Mouse (Mus musculus): Measurements from ENCODE around the gene Hist1h2bb. TPM values are rescaled to one million over a fixed set of nuclear protein-coding genes. Genes with fewer than 3 reads are reported as not detected.
A peak's percentile ranks its signal among the peaks of the same experiment; 100 is the strongest.
"Not testable (repeated sequence)": the region's sequence is repeated elsewhere in the genome, so short reads cannot be mapped to it uniquely, and the experiment has no call there.

The Hist1h2bb gene
- polyA plus RNA-seq, 1 experiment from 2014 or later = 2.1 TPM

- not testable (repeated sequence) for H3K36me3 ChIP-seq (ENCODE audit: control insufficient read depth, insufficient read depth, low read length); ATAC-seq (ENCODE audit: low FRiP score); DNase-seq (ENCODE audit: low spot score, missing footprints); H3K27ac ChIP-seq (ENCODE audit: low read depth, low read length); H3K4me1 ChIP-seq (ENCODE audit: control insufficient read depth, insufficient read depth, low read length); H3K4me2 ChIP-seq; H3K9me3 ChIP-seq (ENCODE audit: control insufficient read depth, low read length); H3K4me3 ChIP-seq (ENCODE audit: low read depth, low read length); H3K27me3 ChIP-seq (ENCODE audit: control insufficient read depth, insufficient read depth, low read length); H3K9ac ChIP-seq (ENCODE audit: low read length)
- WGBS = 12% methylated on average over 2 of the region's 2 CpGs
Observed at GRCm38 (mm10) chr13:23717593-23718245, 28.8 kb upstream of the Hist1h2bb start.

DNA sequence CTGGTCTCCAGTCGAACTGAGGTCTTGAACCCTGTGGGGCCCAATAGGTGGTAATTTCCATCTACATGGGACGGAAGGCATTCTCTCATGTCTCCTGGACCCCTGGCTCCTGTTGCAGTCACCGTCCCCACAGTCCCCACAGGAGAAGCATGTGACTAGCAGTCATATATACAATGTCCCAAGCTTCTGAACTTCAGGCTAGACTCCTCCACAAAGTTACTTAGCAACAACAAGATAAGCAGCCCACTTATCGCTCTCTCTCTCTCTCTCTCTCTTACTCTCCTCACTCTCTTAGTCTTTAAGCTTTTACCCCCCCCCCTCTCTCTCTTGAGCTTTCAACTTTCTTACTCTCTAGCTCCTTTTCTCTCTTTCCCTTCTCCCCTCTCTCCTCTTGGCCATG lies 22.3 kb upstream of the Hist1h2bb start:
- no peak for DNase-seq (ENCODE audit: low spot score, missing footprints)
- Histone ChIP-seq H3K4me1 (ENCODE audit: control insufficient read depth, insufficient read depth, low read length) (no peaks in the 10 kb centered on the region), H3K9me3 (ENCODE audit: control insufficient read depth, low read length) (no peaks in the 10 kb centered on the region), H3K4me3 (ENCODE audit: low read depth, low read length) (no peak overlapping the region), H3K36me3 (ENCODE audit: control insufficient read depth, insufficient read depth, low read length) (no peaks in the 10 kb centered on the region), H3K9ac (ENCODE audit: low read length) (no peak overlapping the region), H3K27me3 (ENCODE audit: control insufficient read depth, insufficient read depth, low read length) (no peaks in the 10 kb centered on the region), H3K4me2 (no peak overlapping the region), H3K27ac (ENCODE audit: low read depth, low read length) (no peak overlapping the region)
- 87% methylated on average over 4 of the region's 4 CpGs for WGBS
- ATAC-seq (ENCODE audit: low FRiP score) = no peak

DNA sequence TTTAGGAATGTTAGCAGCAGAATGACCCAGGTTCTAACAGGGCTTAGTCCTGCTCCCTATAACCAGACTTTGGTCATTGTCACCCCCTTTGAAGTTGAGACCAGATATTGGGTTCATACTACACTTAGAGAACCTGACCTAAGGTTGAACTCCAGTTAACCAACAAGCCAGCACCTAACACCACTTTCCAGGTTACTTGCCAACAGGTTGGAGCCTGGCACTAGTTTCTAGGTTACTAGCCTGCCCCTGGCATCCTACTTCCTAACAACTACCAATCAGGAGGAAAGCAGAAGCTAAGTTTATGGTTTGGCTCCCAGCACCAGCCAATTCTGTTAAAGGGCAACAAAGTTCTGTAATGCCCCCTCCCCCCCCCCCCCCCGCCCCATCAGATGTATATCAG lies 21.3 kb upstream of the Hist1h2bb start:
- Histone ChIP-seq H3K36me3 (ENCODE audit: control insufficient read depth, insufficient read depth, low read length) (no peaks in the 10 kb centered on the region), H3K27me3 (ENCODE audit: control insufficient read depth, insufficient read depth, low read length) (no peaks in the 10 kb centered on the region), H3K9ac (ENCODE audit: low read length) (no peak overlapping the region), H3K9me3 (ENCODE audit: control insufficient read depth, low read length) (no peaks in the 10 kb centered on the region), H3K4me3 (ENCODE audit: low read depth, low read length) (no peak overlapping the region), H3K4me1 (ENCODE audit: control insufficient read depth, insufficient read depth, low read length) (no peaks in the 10 kb centered on the region), H3K27ac (ENCODE audit: low read depth, low read length) (no peak overlapping the region), H3K4me2 (no peak overlapping the region)
- DNase-seq (ENCODE audit: low spot score, missing footprints) (no peak), ATAC-seq (ENCODE audit: low FRiP score) (no peak)
- WGBS = 33% methylated on average over 1 of the region's 1 CpGs

GRCm38 (mm10) chr13:23728472-23729191 lies 17.9 kb upstream of the Hist1h2bb start:
- no peaks in the 10 kb centered on the region for H3K9me3 ChIP-seq (ENCODE audit: control insufficient read depth, low read length)
- H3K9ac ChIP-seq (ENCODE audit: low read length) = no peak overlapping the region
- H3K27me3 ChIP-seq (ENCODE audit: control insufficient read depth, insufficient read depth, low read length) = no peaks in the 10 kb centered on the region
- no peak overlapping the region for H3K4me2 ChIP-seq
- H3K4me1 ChIP-seq (ENCODE audit: control insufficient read depth, insufficient read depth, low read length) = no peaks in the 10 kb centered on the region
- no peak overlapping the region for H3K27ac ChIP-seq (ENCODE audit: low read depth, low read length)
- no peaks in the 10 kb centered on the region for H3K36me3 ChIP-seq (ENCODE audit: control insufficient read depth, insufficient read depth, low read length)
- no peak for DNase-seq (ENCODE audit: low spot score, missing footprints)
- no peak overlapping the region for H3K4me3 ChIP-seq (ENCODE audit: low read depth, low read length)
- WGBS = 88% methylated on average over 18 of the region's 18 CpGs
- no peak for ATAC-seq (ENCODE audit: low FRiP score)

GRCm38 (mm10) chr13:23729192-23729525 lies 17.4 kb upstream of the Hist1h2bb start:
- DNase-seq (ENCODE audit: low spot score, missing footprints) (no peak), ATAC-seq (ENCODE audit: low FRiP score) (no peak)
- Histone ChIP-seq H3K27ac (ENCODE audit: low read depth, low read length) (no peak overlapping the region), H3K4me2 (no peak overlapping the region), H3K27me3 (ENCODE audit: control insufficient read depth, insufficient read depth, low read length) (no peaks in the 10 kb centered on the region), H3K4me1 (ENCODE audit: control insufficient read depth, insufficient read depth, low read length) (no peaks in the 10 kb centered on the region), H3K4me3 (ENCODE audit: low read depth, low read length) (no peak overlapping the region), H3K36me3 (ENCODE audit: control insufficient read depth, insufficient read depth, low read length) (no peaks in the 10 kb centered on the region), H3K9me3 (ENCODE audit: control insufficient read depth, low read length) (no peaks in the 10 kb centered on the region), H3K9ac (ENCODE audit: low read length) (no peak overlapping the region)
- WGBS = 91% methylated on average over 9 of the region's 9 CpGs

DNA sequence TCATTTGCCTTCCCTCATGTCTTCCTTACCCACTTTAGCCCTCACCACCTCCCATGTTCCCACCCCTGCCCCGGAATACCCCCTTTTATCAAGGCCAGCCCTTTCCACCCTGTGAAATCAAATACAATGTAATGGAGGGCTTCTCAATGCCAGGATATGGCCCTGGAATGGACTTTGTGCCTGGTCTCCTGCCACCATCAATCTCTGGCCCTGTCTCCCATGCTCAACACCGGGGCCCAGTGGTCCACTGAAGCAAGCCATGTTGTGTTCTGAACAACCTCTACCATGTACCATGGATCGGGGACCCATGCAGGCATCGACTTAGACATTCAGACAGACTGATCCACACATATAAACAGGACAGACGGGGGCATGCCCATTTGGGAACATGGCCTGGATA lies 16.8 kb upstream of the Hist1h2bb start:
- no peaks in the 10 kb centered on the region for H3K27me3 ChIP-seq (ENCODE audit: control insufficient read depth, insufficient read depth, low read length)
- no peak overlapping the region for H3K9ac ChIP-seq (ENCODE audit: low read length)
- H3K9me3 ChIP-seq (ENCODE audit: control insufficient read depth, low read length) = no peaks in the 10 kb centered on the region
- H3K36me3 ChIP-seq (ENCODE audit: control insufficient read depth, insufficient read depth, low read length) = no peaks in the 10 kb centered on the region
- no peak overlapping the region for H3K4me3 ChIP-seq (ENCODE audit: low read depth, low read length)
- no peak overlapping the region for H3K27ac ChIP-seq (ENCODE audit: low read depth, low read length)
- no peak overlapping the region for H3K4me2 ChIP-seq
- DNase-seq (ENCODE audit: low spot score, missing footprints) (no peak), ATAC-seq (ENCODE audit: low FRiP score) (no peak)
- 89% methylated on average over 5 of the region's 5 CpGs for WGBS
- no peaks in the 10 kb centered on the region for H3K4me1 ChIP-seq (ENCODE audit: control insufficient read depth, insufficient read depth, low read length)

- H3K4me3 ChIP-seq (ENCODE audit: low read depth, low read length) = no peak overlapping the region
- no peak overlapping the region for H3K27ac ChIP-seq (ENCODE audit: low read depth, low read length)
- 64% methylated on average over 8 of the region's 8 CpGs for WGBS
- DNase-seq (ENCODE audit: low spot score, missing footprints) = no peak
- no peaks in the 10 kb centered on the region for H3K4me1 ChIP-seq (ENCODE audit: control insufficient read depth, insufficient read depth, low read length)
- no peaks in the 10 kb centered on the region for H3K36me3 ChIP-seq (ENCODE audit: control insufficient read depth, insufficient read depth, low read length)
- ATAC-seq (ENCODE audit: low FRiP score) = no peak
- H3K27me3 ChIP-seq (ENCODE audit: control insufficient read depth, insufficient read depth, low read length) = no peaks in the 10 kb centered on the region
- H3K4me2 ChIP-seq = no peak overlapping the region
- H3K9ac ChIP-seq (ENCODE audit: low read length) = no peak overlapping the region
- H3K9me3 ChIP-seq (ENCODE audit: control insufficient read depth, low read length) = no peaks in the 10 kb centered on the region
Observed at GRCm38 (mm10) chr13:23730479-23730878, 16.1 kb upstream of the Hist1h2bb start.

DNA sequence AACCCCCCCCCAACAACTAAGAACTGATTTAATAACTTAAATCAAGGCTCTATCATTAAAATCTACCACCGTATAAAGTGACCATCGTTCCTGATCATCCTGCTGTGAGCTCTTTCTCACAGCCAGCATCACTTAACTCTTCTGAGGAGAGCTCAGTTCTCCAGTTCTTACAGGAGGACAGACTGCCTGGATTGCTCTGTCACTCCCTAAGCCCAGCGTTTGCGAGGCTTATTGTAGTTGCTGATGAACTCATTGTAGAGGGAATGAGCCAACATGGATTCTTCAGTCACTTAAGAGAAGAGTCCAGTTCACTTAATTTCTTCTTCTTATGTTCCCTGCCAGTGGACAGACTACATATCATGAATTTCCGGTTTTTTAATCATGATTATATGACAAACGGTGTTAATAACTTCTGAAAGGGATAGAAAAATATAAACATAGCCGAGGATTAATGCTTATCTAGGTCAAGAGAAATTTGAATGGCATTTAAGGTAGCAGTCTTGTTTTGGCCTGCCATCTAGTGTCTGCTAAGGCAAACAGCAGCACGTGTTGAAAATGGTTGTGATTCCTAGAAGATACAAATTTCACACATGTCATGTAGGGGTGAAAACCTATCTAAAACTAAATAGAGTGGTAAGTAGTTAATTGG lies 14.3 kb upstream of the Hist1h2bb start:
- H3K9ac ChIP-seq (ENCODE audit: low read length) = no peak overlapping the region
- H3K36me3 ChIP-seq (ENCODE audit: control insufficient read depth, insufficient read depth, low read length) = no peaks in the 10 kb centered on the region
- no peak overlapping the region for H3K27ac ChIP-seq (ENCODE audit: low read depth, low read length)
- H3K9me3 ChIP-seq (ENCODE audit: control insufficient read depth, low read length) = no peaks in the 10 kb centered on the region
- no peak for ATAC-seq (ENCODE audit: low FRiP score)
- WGBS = 29% methylated on average over 8 of the region's 8 CpGs
- H3K4me1 ChIP-seq (ENCODE audit: control insufficient read depth, insufficient read depth, low read length) = no peaks in the 10 kb centered on the region
- peak; percentile 84 for DNase-seq (ENCODE audit: low spot score, missing footprints)
- H3K27me3 ChIP-seq (ENCODE audit: control insufficient read depth, insufficient read depth, low read length) = no peaks in the 10 kb centered on the region
- no peak overlapping the region for H3K4me2 ChIP-seq
- no peak overlapping the region for H3K4me3 ChIP-seq (ENCODE audit: low read depth, low read length)

- no peak overlapping the region for H3K27ac ChIP-seq (ENCODE audit: low read depth, low read length)
Observed at GRCm38 (mm10) chr13:23737091-23737490, 9.4 kb upstream of the Hist1h2bb start.

More at GRCm38 (mm10) chr13:23737091-23737490, 9.4 kb upstream of the Hist1h2bb start:
- ATAC-seq (ENCODE audit: low FRiP score) (no peak), DNase-seq (ENCODE audit: low spot score, missing footprints) (no peak)
- Histone ChIP-seq H3K4me1 (ENCODE audit: control insufficient read depth, insufficient read depth, low read length) (peaks cover 13% of the 10 kb centered on the region), H3K36me3 (ENCODE audit: control insufficient read depth, insufficient read depth, low read length) (no peaks in the 10 kb centered on the region), H3K4me2 (no peak overlapping the region), H3K9ac (ENCODE audit: low read length) (no peak overlapping the region), H3K9me3 (ENCODE audit: control insufficient read depth, low read length) (no peaks in the 10 kb centered on the region), H3K27me3 (ENCODE audit: control insufficient read depth, insufficient read depth, low read length) (no peaks in the 10 kb centered on the region), H3K4me3 (ENCODE audit: low read depth, low read length) (no peak overlapping the region)
- 66% methylated on average over 5 of the region's 5 CpGs for WGBS

Measured in midbrain, embryonic 11.5 days (tissue).